Mouse (Mus musculus): Measurements from ENCODE around the gene Atxn10. TPM values are rescaled to one million over a fixed set of nuclear protein-coding genes. Genes with fewer than 3 reads are reported as not detected.
A peak's percentile ranks its signal among the peaks of the same experiment; 100 is the strongest.

The Atxn10 gene
- polyA plus RNA-seq, 1 experiment from 2014 or later = 574 TPM

DNA sequence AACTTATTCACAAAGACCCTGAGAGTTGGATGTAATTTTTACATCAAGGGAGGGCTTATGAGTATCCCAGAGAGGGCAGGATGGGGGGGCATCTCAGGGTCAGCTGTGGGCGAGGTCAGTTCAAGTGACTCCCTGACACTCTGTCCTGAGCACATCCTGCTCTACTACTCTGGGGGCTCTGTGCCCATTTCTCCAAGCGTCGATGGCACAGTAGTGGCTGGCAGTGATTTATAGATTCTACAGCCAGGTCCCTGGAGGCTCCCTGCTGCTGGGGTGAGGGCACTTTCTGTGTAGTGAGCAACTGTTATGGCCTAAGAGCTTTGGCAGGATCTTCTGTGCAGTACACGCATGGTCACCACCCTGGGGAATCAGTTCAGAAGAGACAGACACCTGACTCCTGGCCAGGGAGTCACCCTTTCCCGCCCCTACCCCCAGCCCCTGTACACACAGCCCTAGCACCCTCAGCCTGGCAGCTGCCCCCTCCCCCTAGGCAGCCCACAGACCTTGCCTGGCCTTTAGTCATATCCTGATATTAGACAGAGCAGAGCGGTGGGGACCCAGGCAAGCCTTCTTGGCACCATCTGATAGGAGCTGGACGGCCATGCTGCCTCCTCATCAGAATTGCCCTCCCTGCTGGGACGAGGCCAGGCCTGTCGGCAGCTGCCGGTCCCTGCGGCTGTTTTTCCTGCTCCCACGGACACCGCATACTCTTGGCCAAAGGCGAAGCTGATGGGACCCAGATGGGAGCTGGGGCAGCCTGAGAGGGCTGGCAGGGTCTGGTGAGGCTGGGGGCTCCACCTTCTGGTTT is 169.3 kb downstream of the Atxn10 start:
- Histone ChIP-seq H3K9me3 (ENCODE audit: control insufficient read depth, low read length) (no peaks in the 10 kb centered on the region), H3K27ac (replicated peaks; ENCODE audit: low read depth, low read length) (peak overlapping the region; percentile 26; the same call in 1 of the 2 replicates), H3K4me1 (ENCODE audit: control insufficient read depth, insufficient read depth, low read length) (peaks cover 15% of the 10 kb centered on the region), H3K4me2 (ENCODE audit: low read length) (no peak overlapping the region), H3K4me3 (replicated peaks; ENCODE audit: low read depth, low read length) (no peak overlapping the region), H3K36me3 (ENCODE audit: control insufficient read depth, insufficient read depth, low read length) (no peaks in the 10 kb centered on the region), H3K9ac (replicated peaks; ENCODE audit: low read length) (no peak overlapping the region), H3K27me3 (ENCODE audit: control insufficient read depth, insufficient read depth, low read length) (no peaks in the 10 kb centered on the region)
- ATAC-seq (ENCODE audit: low FRiP score, low TSS enrichment) = 0 out of 2 replicates have a peak, but pooled peaks have one; percentile 24
- WGBS = 64% methylated on average over 14 of the region's 14 CpGs
- DNase-seq = peak; percentile 51

DNA sequence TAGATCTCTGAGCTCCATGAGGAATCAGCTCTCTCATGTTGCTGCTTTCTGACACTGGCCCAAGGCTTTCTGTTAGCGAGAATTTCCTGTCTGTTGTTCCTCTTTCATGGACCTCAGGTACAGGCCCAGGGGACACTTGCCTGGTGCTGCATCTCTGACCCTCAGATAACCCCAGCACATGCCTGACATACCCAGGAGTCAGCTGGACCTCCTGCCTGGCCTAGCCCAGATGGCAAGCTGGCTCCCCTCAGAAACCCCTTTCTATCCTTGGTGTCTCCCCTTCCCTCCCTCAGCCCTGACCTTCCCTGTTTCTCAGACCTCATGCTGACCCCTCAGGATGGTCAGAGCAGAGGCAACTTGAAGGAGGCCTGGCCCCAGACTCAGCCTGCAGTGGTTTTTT is 170.6 kb downstream of the Atxn10 start:
- no peaks in the 10 kb centered on the region for H3K27me3 ChIP-seq (ENCODE audit: control insufficient read depth, insufficient read depth, low read length)
- no peak overlapping the region for H3K4me2 ChIP-seq (ENCODE audit: low read length)
- H3K4me1 ChIP-seq (ENCODE audit: control insufficient read depth, insufficient read depth, low read length) = peaks cover 15% of the 10 kb centered on the region
- H3K27ac ChIP-seq (replicated peaks; ENCODE audit: low read depth, low read length) = no peak overlapping the region
- WGBS = 90% methylated on average over 1 of the region's 1 CpGs
- ATAC-seq (ENCODE audit: low FRiP score, low TSS enrichment) (no peak), DNase-seq (no peak)
- H3K9me3 ChIP-seq (ENCODE audit: control insufficient read depth, low read length) = no peaks in the 10 kb centered on the region
- H3K36me3 ChIP-seq (ENCODE audit: control insufficient read depth, insufficient read depth, low read length) = no peaks in the 10 kb centered on the region
- no peak overlapping the region for H3K9ac ChIP-seq (replicated peaks; ENCODE audit: low read length)
- no peak overlapping the region for H3K4me3 ChIP-seq (replicated peaks; ENCODE audit: low read depth, low read length)

DNA sequence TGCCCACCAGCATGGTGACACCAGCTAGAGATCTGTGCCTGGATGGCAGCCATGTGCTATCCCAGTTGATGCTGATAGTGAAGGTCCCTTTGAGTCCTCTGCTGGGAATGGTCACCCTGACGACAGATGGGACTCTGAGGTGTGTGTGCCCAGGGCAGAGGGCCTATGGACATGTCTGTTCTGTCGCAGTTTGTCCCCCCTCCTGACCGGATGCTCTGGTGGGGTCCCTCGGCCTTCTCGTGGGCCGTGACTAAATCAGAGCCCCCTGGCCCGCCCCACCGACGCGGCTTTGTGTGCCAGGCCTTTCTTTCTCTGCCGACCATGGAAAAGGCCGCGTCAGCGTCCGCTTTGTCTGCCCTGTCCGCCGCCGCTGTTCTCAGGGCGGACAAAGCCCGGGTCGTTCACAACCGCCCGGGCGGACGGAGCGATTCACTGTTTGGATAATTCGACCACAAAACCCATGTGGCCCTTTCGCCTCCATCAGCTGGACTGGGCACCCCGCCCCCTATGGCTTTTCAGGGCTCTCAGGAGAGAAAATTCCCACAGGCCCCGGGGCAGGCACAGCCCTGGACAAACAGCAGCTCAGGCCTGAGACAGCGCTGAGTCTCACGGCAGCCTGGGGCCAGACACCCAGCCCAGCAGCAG is 171.4 kb downstream of the Atxn10 start:
- Histone ChIP-seq H3K27ac (replicated peaks; ENCODE audit: low read depth, low read length) (peak overlapping the region; percentile 72), H3K9ac (replicated peaks; ENCODE audit: low read length) (peak overlapping the region; percentile 26; the same call in 1 of the 2 replicates), H3K36me3 (ENCODE audit: control insufficient read depth, insufficient read depth, low read length) (no peaks in the 10 kb centered on the region), H3K4me2 (ENCODE audit: low read length) (no peak overlapping the region), H3K9me3 (ENCODE audit: control insufficient read depth, low read length) (no peaks in the 10 kb centered on the region), H3K27me3 (ENCODE audit: control insufficient read depth, insufficient read depth, low read length) (no peaks in the 10 kb centered on the region), H3K4me1 (ENCODE audit: control insufficient read depth, insufficient read depth, low read length) (peaks cover 15% of the 10 kb centered on the region), H3K4me3 (replicated peaks; ENCODE audit: low read depth, low read length) (no peak overlapping the region)
- ATAC-seq (ENCODE audit: low FRiP score, low TSS enrichment) = peak; percentile 61; the same call in 1 of the 2 replicates
- 17% methylated on average over 32 of the region's 32 CpGs for WGBS
- peak; percentile 66 for DNase-seq

Other genes with a start within 250 kb of the Atxn10 start
- gene Smc1b, start 204.3 kb upstream of the Atxn10 start, polyA plus RNA-seq (2014; fragmentation: Nextera tagmentation; extraction: Ambion mirVana) = 0.12 and 0.55 TPM in 2 replicates
- 0.63 and 1.3 TPM in 2 replicates for gene Ribc2, start 204.2 kb upstream of the Atxn10 start, polyA plus RNA-seq (2014; fragmentation: Nextera tagmentation; extraction: Ambion mirVana)
- 16.7 and 37.0 TPM in 2 replicates for gene Fbln1, start 130.3 kb upstream of the Atxn10 start, polyA plus RNA-seq (2014; fragmentation: Nextera tagmentation; extraction: Ambion mirVana)
- gene 7530416G11Rik, start 167.0 kb downstream of the Atxn10 start, polyA plus RNA-seq (2014; fragmentation: Nextera tagmentation; extraction: Ambion mirVana) = not detected in 2 replicates
- 38.0 and 43.1 TPM in 2 replicates for gene Wnt7b, start 246.2 kb downstream of the Atxn10 start, polyA plus RNA-seq (2014; fragmentation: Nextera tagmentation; extraction: Ambion mirVana)

All from midbrain, embryonic 14.5 days (tissue).